Mouse (Mus musculus): ENCODE data around the gene Slc12a1.
A peak's percentile ranks its signal among the peaks of the same experiment; 100 is the strongest.

Slc12a1 gene

DNA sequence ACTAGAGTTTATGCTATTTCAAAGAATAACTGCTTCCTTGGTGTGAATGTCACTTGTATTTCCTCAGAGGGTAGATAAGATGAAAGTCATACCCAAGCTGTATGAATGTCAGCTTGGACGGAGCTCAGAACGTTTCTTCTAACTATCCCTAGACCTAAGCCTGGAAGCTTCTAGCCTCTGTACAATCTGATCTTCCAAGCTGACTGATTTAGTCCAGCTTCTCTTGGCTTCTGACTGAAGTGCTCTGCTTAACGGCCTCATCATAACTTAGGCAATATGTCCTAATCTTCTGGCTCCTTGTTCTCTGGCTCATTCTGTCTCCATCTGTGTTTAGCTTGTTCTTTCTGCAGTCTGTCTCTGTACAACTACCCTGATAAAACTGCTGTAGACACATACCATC lies 102.3 kb downstream of the Slc12a1 start:
- DNase-seq (ENCODE audit: low read depth, low spot score) = no peak
- Histone ChIP-seq H3K36me3 (ENCODE audit: control insufficient read depth, insufficient read depth, low read length, poor library complexity, severe bottlenecking) (0 out of 2 replicates have a peak, but pooled peaks cover 5% of the 10 kb centered on the region), H3K27me3 (ENCODE audit: control insufficient read depth, insufficient read depth, low read length, poor library complexity, severe bottlenecking) (no peaks in the 10 kb centered on the region)

DNA sequence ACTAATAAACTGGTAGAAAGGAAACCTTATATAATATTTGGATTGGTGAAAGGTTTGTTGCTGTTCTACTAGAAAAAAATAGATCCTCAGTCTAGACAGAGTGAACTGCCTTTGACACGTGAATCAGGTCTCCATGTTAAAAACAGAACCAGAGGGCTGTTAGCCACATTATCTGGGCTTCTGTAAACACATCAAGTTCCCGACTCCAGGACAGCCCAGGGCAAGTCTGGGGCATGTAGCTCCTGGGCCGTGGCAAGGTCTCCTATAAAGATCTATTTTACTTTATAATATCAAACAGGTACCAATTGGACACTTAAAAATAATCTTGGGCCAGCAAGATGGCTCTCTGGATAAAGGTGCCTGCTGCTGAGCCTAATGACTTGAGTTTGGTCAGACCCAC lies 103.6 kb downstream of the Slc12a1 start:
- DNase-seq (ENCODE audit: low read depth, low spot score) = no peak
- Histone ChIP-seq H3K36me3 (ENCODE audit: control insufficient read depth, insufficient read depth, low read length, poor library complexity, severe bottlenecking) (0 out of 2 replicates have a peak, but pooled peaks cover 5% of the 10 kb centered on the region), H3K27me3 (ENCODE audit: control insufficient read depth, insufficient read depth, low read length, poor library complexity, severe bottlenecking) (no peaks in the 10 kb centered on the region)

DNA sequence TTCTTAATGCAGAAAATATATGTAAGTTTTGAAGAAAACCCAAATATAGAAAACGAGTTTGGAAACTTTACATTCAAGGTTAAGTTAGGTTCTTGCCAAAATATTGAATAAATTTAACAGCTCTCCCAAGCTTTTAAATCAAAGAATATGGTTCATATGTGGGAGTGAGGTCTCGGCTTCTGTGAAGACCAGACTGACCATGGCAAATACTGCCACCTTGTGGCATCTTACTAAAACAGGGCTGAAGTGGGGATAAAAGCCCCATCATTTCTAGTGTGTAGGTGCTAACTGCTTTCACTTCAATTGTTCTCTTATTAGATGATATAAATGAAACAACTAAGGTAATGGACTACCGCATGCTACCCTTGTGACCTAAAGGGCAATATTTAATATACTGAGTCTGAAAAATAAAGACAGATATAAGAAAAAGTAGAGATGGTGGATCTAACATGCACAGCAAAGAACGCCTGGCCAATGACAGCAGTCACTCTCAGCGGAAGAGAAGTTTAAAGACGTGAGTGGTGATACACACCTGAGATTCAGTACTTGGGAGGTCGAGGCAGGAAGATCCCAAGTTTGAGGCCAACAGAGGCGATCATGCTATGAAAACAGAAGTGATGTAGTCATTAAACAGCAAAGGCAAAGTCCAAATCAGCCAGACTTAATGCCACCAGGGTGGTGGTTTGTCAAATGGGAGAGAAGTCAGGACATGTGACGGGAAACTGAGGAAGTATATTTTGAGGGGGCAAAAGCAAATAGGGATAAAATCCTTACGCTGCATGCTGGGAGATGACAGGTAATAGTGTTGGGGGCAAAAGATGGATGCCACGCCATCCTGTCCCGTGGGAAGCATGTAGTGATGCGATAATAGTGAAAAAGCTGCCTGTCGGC lies 107.2 kb downstream of the Slc12a1 start:
- Histone ChIP-seq H3K36me3 (ENCODE audit: control insufficient read depth, insufficient read depth, low read length, poor library complexity, severe bottlenecking) (0 out of 2 replicates have a peak, but pooled peaks cover 5% of the 10 kb centered on the region), H3K27me3 (ENCODE audit: control insufficient read depth, insufficient read depth, low read length, poor library complexity, severe bottlenecking) (no peaks in the 10 kb centered on the region)
- DNase-seq (ENCODE audit: low read depth, low spot score) = peak; percentile 65

DNA sequence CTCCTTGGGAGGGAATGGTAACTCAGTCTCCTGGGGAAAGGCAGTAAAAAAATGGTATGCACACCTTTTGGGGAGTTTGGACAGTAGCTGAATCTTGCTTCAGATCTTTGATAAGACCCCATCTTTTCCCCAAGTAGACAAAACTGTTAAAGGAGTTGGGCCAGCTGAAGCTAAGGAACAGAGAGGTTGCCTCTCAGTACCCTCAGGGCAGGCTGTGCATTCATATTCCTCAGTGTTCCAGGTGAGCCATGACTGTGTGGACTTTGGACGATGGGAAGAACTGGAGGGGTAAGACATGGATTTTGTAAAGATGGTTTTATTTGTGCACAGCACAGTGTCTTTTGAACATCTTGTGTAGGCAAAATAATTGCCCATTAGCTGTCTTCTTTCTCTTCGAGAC lies 108.0 kb downstream of the Slc12a1 start:
- DNase-seq (ENCODE audit: low read depth, low spot score) = no peak
- Histone ChIP-seq H3K36me3 (ENCODE audit: control insufficient read depth, insufficient read depth, low read length, poor library complexity, severe bottlenecking) (0 out of 2 replicates have a peak, but pooled peaks cover 5% of the 10 kb centered on the region), H3K27me3 (ENCODE audit: control insufficient read depth, insufficient read depth, low read length, poor library complexity, severe bottlenecking) (no peaks in the 10 kb centered on the region)

DNA sequence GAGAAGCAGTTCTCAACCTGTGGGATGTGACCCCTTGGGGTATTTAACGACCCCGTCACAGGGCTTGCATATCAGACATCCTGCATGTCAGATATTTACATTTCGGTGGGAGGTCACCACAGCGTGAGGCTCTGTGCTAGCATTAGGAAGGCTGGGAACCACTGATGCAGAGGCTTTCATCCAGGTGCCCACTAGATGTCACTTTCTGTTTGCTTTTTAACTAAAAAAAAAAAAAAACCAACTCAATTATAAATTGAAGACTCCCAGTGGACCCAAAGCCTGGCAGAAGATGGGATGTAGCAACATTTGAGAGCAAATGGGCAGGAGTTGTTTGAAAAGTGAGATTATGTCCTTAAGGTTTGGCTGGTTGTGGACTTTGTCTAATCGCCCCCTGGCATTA lies 110.8 kb downstream of the Slc12a1 start:
- no peaks in the 10 kb centered on the region for H3K27me3 ChIP-seq (ENCODE audit: control insufficient read depth, insufficient read depth, low read length, poor library complexity, severe bottlenecking)
- DNase-seq (ENCODE audit: low read depth, low spot score) = no peak
- H3K36me3 ChIP-seq (ENCODE audit: control insufficient read depth, insufficient read depth, low read length, poor library complexity, severe bottlenecking) = 0 out of 2 replicates have a peak, but pooled peaks cover under 1% of the 10 kb centered on the region

DNA sequence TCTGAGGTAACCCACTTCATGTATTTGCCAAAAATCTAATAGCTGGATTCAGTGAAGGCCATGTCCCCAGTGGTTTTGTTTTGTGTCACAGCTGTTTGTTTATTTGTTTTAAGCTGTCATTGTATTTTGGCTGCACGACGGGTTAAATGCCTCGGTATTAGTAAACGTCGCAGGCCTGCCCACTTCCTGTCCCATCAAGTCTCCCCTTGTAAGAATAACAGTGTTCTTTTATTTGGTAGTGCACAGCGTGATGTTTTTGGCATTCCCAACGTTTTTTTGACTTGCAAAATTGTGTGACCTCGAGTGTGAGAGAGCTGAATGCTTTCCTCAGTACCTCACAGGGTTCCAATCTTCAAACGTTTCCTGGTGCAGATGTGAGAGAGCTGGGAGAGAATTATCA lies 111.4 kb downstream of the Slc12a1 start:
- no peak for DNase-seq (ENCODE audit: low read depth, low spot score)
- Histone ChIP-seq H3K36me3 (ENCODE audit: control insufficient read depth, insufficient read depth, low read length, poor library complexity, severe bottlenecking) (no peaks in the 10 kb centered on the region), H3K27me3 (ENCODE audit: control insufficient read depth, insufficient read depth, low read length, poor library complexity, severe bottlenecking) (no peaks in the 10 kb centered on the region)

DNA sequence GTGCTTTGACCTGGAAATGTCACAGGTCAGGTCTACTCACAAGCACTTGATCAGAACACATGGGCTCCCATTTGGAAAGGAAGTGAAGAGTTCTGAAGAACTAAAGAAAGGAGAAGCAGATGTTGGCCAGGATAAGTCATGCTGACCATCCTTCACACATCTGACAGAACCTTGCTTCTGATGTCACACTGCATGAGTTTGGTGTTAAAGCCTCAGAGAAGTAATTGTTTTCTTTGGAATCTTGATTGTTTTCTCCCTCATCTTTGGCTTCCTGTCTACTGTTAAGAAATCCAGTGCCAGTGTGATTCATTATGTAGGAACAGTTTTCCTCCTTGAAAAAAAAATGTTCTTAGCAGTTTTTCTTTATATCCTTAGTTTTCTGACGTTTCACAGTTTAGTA lies 116.6 kb downstream of the Slc12a1 start:
- Histone ChIP-seq H3K27me3 (ENCODE audit: control insufficient read depth, insufficient read depth, low read length, poor library complexity, severe bottlenecking) (no peaks in the 10 kb centered on the region), H3K36me3 (ENCODE audit: control insufficient read depth, insufficient read depth, low read length, poor library complexity, severe bottlenecking) (no peaks in the 10 kb centered on the region)
- no peak for DNase-seq (ENCODE audit: low read depth, low spot score)

DNA sequence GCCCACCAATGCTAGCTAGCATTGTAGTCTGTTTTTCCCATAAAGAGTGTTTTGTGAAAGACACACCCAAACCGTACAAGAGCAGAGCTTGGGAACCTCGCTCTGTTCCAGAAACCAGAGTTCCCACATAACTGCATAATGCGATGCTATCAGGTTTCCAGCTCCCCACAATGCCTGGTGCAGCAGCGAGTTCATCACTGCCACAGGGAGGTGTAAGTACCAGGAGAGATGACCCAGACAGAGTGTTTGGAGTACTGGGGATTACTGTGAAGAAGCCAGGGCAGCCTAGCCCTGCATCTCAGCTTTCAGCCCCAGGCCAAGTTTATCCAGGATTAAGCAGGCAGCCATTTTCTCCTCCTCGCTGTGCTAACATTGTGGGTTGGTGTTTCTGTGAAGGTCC lies 123.3 kb downstream of the Slc12a1 start:
- H3K27me3 ChIP-seq (ENCODE audit: control insufficient read depth, insufficient read depth, low read length, poor library complexity, severe bottlenecking) = no peaks in the 10 kb centered on the region
- no peaks in the 10 kb centered on the region for H3K36me3 ChIP-seq (ENCODE audit: control insufficient read depth, insufficient read depth, low read length, poor library complexity, severe bottlenecking)
- DNase-seq (ENCODE audit: low read depth, low spot score) = no peak

DNA sequence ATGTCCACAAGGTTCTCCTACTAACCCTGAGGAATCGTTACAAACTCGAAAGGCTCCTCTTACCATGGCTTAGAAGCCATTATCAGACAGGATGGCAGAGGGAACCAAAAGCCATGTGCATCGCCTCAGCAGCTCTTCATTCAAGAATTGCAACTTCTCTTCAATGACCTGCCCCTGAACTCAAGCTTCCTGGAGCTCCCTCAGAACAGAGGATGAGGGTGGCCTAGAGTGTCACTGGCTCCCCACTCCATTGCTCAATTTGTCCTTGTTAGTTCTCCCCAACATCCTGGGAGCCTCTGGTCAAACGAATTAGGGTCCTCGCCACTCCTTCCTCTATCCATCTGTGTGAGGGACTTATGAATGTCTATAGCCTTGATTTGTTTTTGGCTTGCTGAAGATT lies 124.4 kb downstream of the Slc12a1 start:
- H3K36me3 ChIP-seq (ENCODE audit: control insufficient read depth, insufficient read depth, low read length, poor library complexity, severe bottlenecking) = no peaks in the 10 kb centered on the region
- no peaks in the 10 kb centered on the region for H3K27me3 ChIP-seq (ENCODE audit: control insufficient read depth, insufficient read depth, low read length, poor library complexity, severe bottlenecking)
- no peak for DNase-seq (ENCODE audit: low read depth, low spot score)

DNA sequence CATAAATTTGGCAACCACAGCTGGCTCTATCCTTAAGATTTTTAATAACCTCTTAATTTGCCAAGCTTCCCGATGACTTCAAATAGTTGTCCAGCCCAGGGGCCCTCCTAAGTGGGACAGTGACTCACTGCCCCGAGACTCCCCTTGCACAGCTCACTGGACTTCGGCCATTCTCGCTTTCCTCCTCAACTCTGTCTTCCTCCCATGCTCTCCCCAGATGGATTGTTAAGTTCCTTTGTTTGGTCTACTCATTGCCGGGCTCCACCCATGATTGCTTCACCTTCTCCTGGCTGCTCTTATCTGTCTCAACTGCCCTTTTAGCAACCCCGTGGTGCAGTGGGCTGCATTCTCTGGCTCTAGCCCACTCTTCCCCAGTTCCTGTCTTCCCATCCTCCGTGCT lies 126.2 kb downstream of the Slc12a1 start:
- H3K27me3 ChIP-seq (ENCODE audit: control insufficient read depth, insufficient read depth, low read length, poor library complexity, severe bottlenecking) = no peaks in the 10 kb centered on the region
- DNase-seq (ENCODE audit: low read depth, low spot score) = no peak
- H3K36me3 ChIP-seq (ENCODE audit: control insufficient read depth, insufficient read depth, low read length, poor library complexity, severe bottlenecking) = no peaks in the 10 kb centered on the region

Measured in splenic B cell, adult 2 months (primary cell).